11 mouse cellular contexts compared by ENCODE assay signal in genomic region chr12:75649058-75649705, GRCm38 (mm10). TPM values are rescaled to one million over a fixed set of nuclear protein-coding genes. Genes with fewer than 3 reads are reported as not detected.
DNase-seq lines count a peak whose midpoint lies in the region; ATAC-seq and TF ChIP-seq lines count a peak whose summit lies in the region.
"Had no signal": no experiment of that assay in that cellular context is flagged by ENCODE, and none has a peak within 500 bp of the region (broad histone marks: within the 10 kb centered on the region; RNA-seq: fewer than 3 reads in every experiment).

No protein-coding gene starts in this region.

- peak; percentile 25 for DNase-seq in heart, adult 11 months
- DNase-seq in heart, adult 8-10 months (ENCODE audit: low spot score) = no peak
- DNase-seq in stomach, postnatal 0 days (ENCODE audit: low spot score) = no peak
- DNase-seq in left cerebral cortex, postnatal 25 days (ENCODE audit: low spot score in 2 of 2) = peak; percentile 44 to 71
- DNase-seq in spleen, postnatal 10 days (ENCODE audit: low spot score in 2 of 2) = no peak
- DNase-seq in cerebellum, adult 9-11 months = no peak
- DNase-seq: lung, postnatal 36 days had no signal

- WGBS in stomach, embryonic 14.5 days = 78% methylated on average over 12 of the region's 12 CpGs
- WGBS in stomach, postnatal 0 days = 75% methylated on average over 12 of the region's 12 CpGs

- H3K9ac ChIP-seq in stomach, embryonic 14.5 days (replicated peaks; ENCODE audit: low read depth, low read length) = no peak overlapping the region
- no peak overlapping the region for H3K9ac ChIP-seq in stomach, postnatal 0 days (ENCODE audit: low read length)
- H3K9ac ChIP-seq: kidney, embryonic 15.5 days; stomach, embryonic 15.5 days had no signal

- H3K4me2 ChIP-seq in stomach, embryonic 14.5 days (replicated peaks; ENCODE audit: low read depth, low read length) = no peak overlapping the region
- H3K4me2 ChIP-seq in stomach, postnatal 0 days (replicated peaks; ENCODE audit: low read depth) = no peak overlapping the region
- H3K4me2 ChIP-seq: kidney, embryonic 15.5 days; stomach, embryonic 15.5 days had no signal

- no peaks in the 10 kb centered on the region for H3K4me1 ChIP-seq in stomach, embryonic 14.5 days (ENCODE audit: control insufficient read depth, insufficient read depth, low read length)
- H3K4me1 ChIP-seq in stomach, postnatal 0 days (replicated peaks; ENCODE audit: control insufficient read depth, insufficient read depth) = no peaks in the 10 kb centered on the region
- H3K4me1 ChIP-seq: kidney, embryonic 15.5 days; stomach, embryonic 15.5 days had no signal

- no peak for TF ChIP-seq CTCF in stomach, postnatal 0 days (IDR thresholded peaks at IDR 0.05; ENCODE audit: low read depth)

- intact Hi-C loops in left cerebral cortex, postnatal 25 days (cut with DNase I) = loop anchor here (5.0 kb wide), 1 partner anchor 52 kb away; the partner anchor contains the start of gene Ppp2r5e

- H3K36me3 ChIP-seq in stomach, embryonic 14.5 days (ENCODE audit: control insufficient read depth, insufficient read depth, low read length) = no peaks in the 10 kb centered on the region
- H3K36me3 ChIP-seq in stomach, postnatal 0 days (ENCODE audit: control insufficient read depth, insufficient read depth, low read length) = no peaks in the 10 kb centered on the region
- H3K36me3 ChIP-seq: kidney, embryonic 15.5 days; stomach, embryonic 15.5 days had no signal

- TF ChIP-seq EP300 in stomach, postnatal 0 days (optimal IDR thresholded peaks at IDR 0.05) = no peak

- H3K4me3 ChIP-seq in stomach, embryonic 14.5 days (ENCODE audit: low read depth, low read length) = no peak overlapping the region
- no peak overlapping the region for H3K4me3 ChIP-seq in stomach, postnatal 0 days (ENCODE audit: low read depth, low read length)
- H3K4me3 ChIP-seq: kidney, embryonic 15.5 days; stomach, embryonic 15.5 days had no signal

- no peaks in the 10 kb centered on the region for H3K9me3 ChIP-seq in stomach, embryonic 14.5 days (ENCODE audit: control insufficient read depth, low read depth, low read length)
- H3K9me3 ChIP-seq in stomach, postnatal 0 days (ENCODE audit: control insufficient read depth, low read length) = no peaks in the 10 kb centered on the region
- H3K9me3 ChIP-seq: kidney, embryonic 15.5 days; stomach, embryonic 15.5 days had no signal

- no peak overlapping the region for H3K27ac ChIP-seq in stomach, embryonic 14.5 days (ENCODE audit: low read length)
- H3K27ac ChIP-seq in stomach, postnatal 0 days (replicated peaks) = no peak overlapping the region
- H3K27ac ChIP-seq: kidney, embryonic 15.5 days; stomach, embryonic 15.5 days had no signal

- no peaks in the 10 kb centered on the region for H3K27me3 ChIP-seq in stomach, embryonic 14.5 days (ENCODE audit: control insufficient read depth, insufficient read depth, low read length)
- H3K27me3 ChIP-seq in stomach, postnatal 0 days (ENCODE audit: control insufficient read depth, insufficient read depth, low read length) = no peaks in the 10 kb centered on the region
- H3K27me3 ChIP-seq: kidney, embryonic 15.5 days; stomach, embryonic 15.5 days had no signal

- ATAC-seq in stomach, embryonic 14.5 days (ENCODE audit: insufficient number of reproducible peaks, insufficient read depth, low FRiP score, low read depth) = 0 out of 2 replicates have a peak, but pooled peaks have one; percentile 18
- no peak for ATAC-seq in stomach, postnatal 0 days (ENCODE audit: low FRiP score, low TSS enrichment)
- no peak for ATAC-seq in megakaryocyte, adult 5-6 weeks (ENCODE audit: poor library complexity, severe bottlenecking)

RNA-seq across cellular contexts. Expression of gene Wdr89, which starts 20.2 kb away (rescaled TPM):
- 1 to 10 TPM; 2.3 to 3.5 (median 2.4) TPM for total RNA-seq in heart, adult 8-10 months (2022)
- polyA plus RNA-seq in stomach, embryonic 14.5 days (2014; fragmentation: Nextera tagmentation; extraction: Ambion mirVana) = 12.7 and 15.3 TPM in 2 replicates
- polyA plus RNA-seq in stomach, postnatal 0 days (2015; fragmentation: Nextera tagmentation; extraction: Ambion mirVana) = 5.9 and 6.1 TPM in 2 replicates
- 1 to 10 TPM; 3.0 to 3.1 TPM for total RNA-seq in left cerebral cortex, postnatal 25 days (2021)
- total RNA-seq in megakaryocyte, adult 5-6 weeks (2015) = 9.7 and 9.8 TPM in 2 replicates
- 7.5 and 8.9 TPM in 2 replicates for total RNA-seq in megakaryocyte, adult 5-6 weeks (2017)

RNA-seq across cellular contexts. Expression of gene Ppp2r5e, which starts 53.1 kb away (rescaled TPM):
- 10 to 100 TPM; 28.5 to 32.0 (median 31.3) TPM for total RNA-seq in heart, adult 8-10 months (2022)
- 17.2 and 17.5 TPM in 2 replicates for polyA plus RNA-seq in stomach, embryonic 14.5 days (2014; fragmentation: Nextera tagmentation; extraction: Ambion mirVana)
- polyA plus RNA-seq in stomach, postnatal 0 days (2015; fragmentation: Nextera tagmentation; extraction: Ambion mirVana) = 8.3 and 8.9 TPM in 2 replicates
- 10 to 100 TPM; 77.2 to 78.7 TPM for total RNA-seq in left cerebral cortex, postnatal 25 days (2021)
- 30.3 and 33.7 TPM in 2 replicates for total RNA-seq in megakaryocyte, adult 5-6 weeks (2015)
- total RNA-seq in megakaryocyte, adult 5-6 weeks (2017) = 14.0 and 17.6 TPM in 2 replicates

Comparison
In these comparisons a context has a peak if more than half of its experiments do, and no peak if none do; other contexts are left out.
1. DNase-seq: peak in heart, adult 11 months (single experiment) and left cerebral cortex, postnatal 25 days (2 of 2); none in heart, adult 8-10 months (single experiment), stomach, postnatal 0 days (single experiment), spleen, postnatal 10 days (0 of 2) and cerebellum, adult 9-11 months (single experiment).